Mouse (Mus musculus): Measurements from ENCODE around the gene Klhl29. TPM values are rescaled to one million over a fixed set of nuclear protein-coding genes. Genes with fewer than 3 reads are reported as not detected.

Gene Klhl29
- polyA plus RNA-seq, 1 experiment from 2014 or later = 2.9 TPM

DNA sequence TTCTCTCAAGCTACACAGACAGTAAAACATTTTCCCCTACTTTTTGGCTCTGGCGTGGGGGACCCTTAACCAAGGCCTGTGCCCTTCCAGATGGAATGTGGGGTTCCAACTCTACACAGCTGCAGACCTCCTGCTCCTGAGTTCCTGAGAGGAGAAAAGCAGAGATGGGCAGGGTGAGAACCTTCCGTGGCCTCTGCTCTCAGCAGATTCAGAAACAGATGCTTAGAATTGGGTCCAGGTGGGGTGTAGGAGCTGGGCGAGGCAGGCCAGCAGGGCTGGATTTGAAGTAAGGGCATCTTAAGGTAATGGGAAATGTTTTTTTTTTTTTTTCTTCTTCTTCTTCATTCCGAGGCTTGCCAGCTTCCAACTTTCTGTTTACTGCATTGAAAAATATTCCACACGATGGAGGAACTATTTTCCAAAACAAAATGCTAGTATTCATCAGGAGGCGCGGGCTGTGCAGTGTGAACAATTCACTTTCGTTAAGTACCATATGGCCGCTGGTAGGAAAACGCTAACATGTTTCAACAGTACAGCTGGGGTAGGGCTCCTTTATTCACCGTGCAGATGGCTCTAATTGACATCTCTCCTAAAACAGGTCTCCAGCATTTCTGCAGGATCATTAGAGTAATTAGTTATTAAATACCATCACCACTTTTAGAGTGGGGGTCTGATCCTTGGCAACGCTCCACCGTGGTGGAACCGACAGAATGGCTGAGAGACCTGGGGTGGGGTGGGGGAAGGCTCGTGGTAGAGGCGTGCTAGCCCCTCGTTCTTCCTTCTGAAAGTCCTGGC, 135.8 kb downstream of the Klhl29 start:
- peaks cover 51% of the 10 kb centered on the region for H3K4me1 ChIP-seq (replicated peaks)
- H3K4me3 ChIP-seq (replicated peaks) = no peak overlapping the region
- no peaks in the 10 kb centered on the region for H3K9me3 ChIP-seq
- H3K4me2 ChIP-seq = no peak overlapping the region
- 24% methylated on average over 17 of the region's 17 CpGs for WGBS
- H3K27ac ChIP-seq = peak overlapping the region; percentile 69
- no peak for ATAC-seq (ENCODE audit: insufficient number of reproducible peaks, insufficient read depth, low FRiP score, low TSS enrichment, low read depth)
- H3K36me3 ChIP-seq = no peaks in the 10 kb centered on the region
- H3K27me3 ChIP-seq = no peaks in the 10 kb centered on the region
- H3K9ac ChIP-seq (replicated peaks) = no peak overlapping the region

DNA sequence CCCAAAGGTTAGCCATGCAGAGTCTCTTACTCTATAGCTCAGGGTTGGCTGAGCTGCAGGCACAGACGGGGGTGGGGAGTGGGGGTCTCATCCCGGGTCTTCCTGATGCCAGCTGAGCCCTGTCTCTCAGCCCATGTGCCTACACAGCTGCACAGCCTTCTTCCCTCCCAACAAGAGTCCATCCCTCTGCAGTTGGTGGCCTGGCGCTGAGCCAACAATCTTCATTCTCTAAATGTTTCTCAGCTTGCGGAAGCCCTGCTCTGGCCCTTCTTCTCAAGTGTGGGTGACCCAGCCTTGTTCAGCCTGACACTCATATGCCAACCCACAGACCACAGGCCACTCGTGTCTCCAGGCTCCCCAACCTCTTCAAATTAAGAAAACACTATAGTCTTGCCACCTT, 138.4 kb downstream of the Klhl29 start:
- no peaks in the 10 kb centered on the region for H3K36me3 ChIP-seq

DNA sequence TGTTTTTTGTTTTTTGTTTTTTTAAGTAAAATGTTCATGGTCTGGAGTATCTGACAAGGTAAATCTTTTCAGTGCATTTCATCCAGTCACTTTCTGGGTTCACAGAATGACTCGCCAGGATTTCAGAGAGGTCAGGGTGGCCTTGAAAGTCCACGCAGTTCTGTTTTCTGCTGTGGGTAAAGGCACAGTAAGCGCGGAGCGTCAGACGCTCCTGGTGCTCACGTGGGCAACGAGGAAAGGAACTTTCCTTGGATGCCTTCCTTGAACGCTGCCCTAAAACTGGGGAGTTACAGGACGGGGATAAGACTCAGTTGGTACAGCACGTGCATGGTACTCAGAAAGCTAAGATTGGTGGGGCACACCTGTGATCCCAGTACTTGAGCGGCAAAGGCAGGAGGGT, 139.9 kb downstream of the Klhl29 start:
- no peak for ATAC-seq (ENCODE audit: insufficient number of reproducible peaks, insufficient read depth, low FRiP score, low TSS enrichment, low read depth)
- Histone ChIP-seq H3K9me3 (no peaks in the 10 kb centered on the region), H3K27me3 (no peaks in the 10 kb centered on the region), H3K36me3 (no peaks in the 10 kb centered on the region), H3K4me3 (replicated peaks) (no peak overlapping the region), H3K9ac (replicated peaks) (no peak overlapping the region), H3K4me2 (no peak overlapping the region), H3K4me1 (replicated peaks) (peaks cover 39% of the 10 kb centered on the region), H3K27ac (no peak overlapping the region)
- 88% methylated on average over 12 of the region's 12 CpGs for WGBS

More for the DNA sequence above, 138.4 kb downstream of the Klhl29 start:
- Histone ChIP-seq H3K9me3 (no peaks in the 10 kb centered on the region), H3K4me1 (replicated peaks) (peaks cover 41% of the 10 kb centered on the region), H3K27ac (no peak overlapping the region), H3K27me3 (no peaks in the 10 kb centered on the region), H3K4me3 (replicated peaks) (no peak overlapping the region), H3K9ac (replicated peaks) (no peak overlapping the region), H3K4me2 (no peak overlapping the region)
- ATAC-seq (ENCODE audit: insufficient number of reproducible peaks, insufficient read depth, low FRiP score, low TSS enrichment, low read depth) = peak; percentile 24; the same call in 1 of the 2 replicates
- 77% methylated on average over 5 of the region's 5 CpGs for WGBS

DNA sequence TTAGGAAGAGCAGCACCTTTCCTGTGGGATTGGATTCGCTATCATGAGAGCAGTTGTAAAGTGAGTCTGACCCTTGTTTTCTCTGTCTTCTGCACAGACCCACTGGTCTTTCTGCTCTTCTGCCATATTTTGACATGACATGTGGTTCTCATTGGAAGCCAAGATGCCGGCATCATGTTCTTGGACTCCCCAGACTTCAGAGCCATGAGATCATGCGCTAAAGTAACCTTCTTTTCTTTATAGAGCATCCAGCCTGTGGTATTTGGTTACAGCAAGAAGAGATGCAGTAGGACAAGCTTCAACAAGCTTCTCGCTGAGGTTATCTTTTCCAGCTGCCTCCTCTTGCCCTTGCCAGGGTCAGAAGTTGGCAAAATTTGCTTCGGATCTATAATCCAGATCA, 145.0 kb downstream of the Klhl29 start:
- Histone ChIP-seq H3K4me1 (replicated peaks) (peaks cover 18% of the 10 kb centered on the region), H3K4me2 (no peak overlapping the region), H3K27me3 (no peaks in the 10 kb centered on the region), H3K27ac (no peak overlapping the region), H3K9ac (replicated peaks) (no peak overlapping the region), H3K9me3 (no peaks in the 10 kb centered on the region), H3K4me3 (replicated peaks) (no peak overlapping the region), H3K36me3 (no peaks in the 10 kb centered on the region)
- no peak for ATAC-seq (ENCODE audit: insufficient number of reproducible peaks, insufficient read depth, low FRiP score, low TSS enrichment, low read depth)
- WGBS = 87% methylated on average over 5 of the region's 5 CpGs

DNA sequence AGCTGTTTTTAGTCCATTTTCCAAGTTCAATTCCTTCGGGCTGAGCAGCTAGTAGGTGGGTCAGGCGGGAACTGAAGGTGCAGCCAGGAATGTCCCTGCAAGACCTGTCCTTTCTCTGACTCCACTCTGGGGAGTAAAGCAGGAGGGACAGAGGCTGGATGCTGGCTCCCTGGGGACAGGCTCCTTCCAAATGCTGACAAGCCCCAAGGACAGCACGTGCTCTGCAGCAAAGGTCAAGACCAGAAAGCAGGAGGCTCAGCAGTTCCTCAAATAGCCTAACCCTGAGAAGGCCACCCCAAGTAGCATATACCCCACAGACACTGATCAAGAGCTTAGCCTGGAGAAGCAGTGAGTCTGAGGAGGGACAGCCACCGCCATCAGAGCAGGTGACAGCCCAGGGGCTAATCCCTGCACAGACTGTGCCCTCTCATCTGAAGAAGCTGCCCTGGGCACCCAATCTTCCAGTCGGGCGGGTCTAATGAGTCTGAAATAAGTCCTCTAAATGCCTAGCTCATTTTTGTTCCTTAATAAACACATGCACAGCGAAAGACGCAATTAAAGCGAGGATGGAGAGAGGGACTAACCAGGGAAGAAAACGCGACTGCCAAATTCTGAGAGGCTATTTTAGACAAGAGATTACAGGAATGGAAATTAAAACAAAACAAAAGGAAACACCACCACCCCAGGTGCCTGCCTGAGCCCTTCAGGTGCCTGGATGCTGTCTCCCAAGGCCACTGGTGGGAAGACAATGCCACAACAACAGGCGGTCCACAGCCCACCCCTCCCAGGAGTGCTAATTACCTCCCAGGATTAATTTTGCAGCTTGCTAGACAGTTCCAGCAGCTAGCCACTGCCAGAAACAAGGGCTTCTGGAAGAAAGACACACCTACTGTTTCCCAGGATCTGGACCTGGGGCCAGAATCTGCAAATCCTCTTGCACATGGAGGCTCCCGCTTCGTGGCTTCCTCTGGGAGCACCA, 148.5 kb downstream of the Klhl29 start:
- peak overlapping the region; percentile 35; the same call in 1 of the 2 replicates for H3K27ac ChIP-seq
- peaks cover 13% of the 10 kb centered on the region for H3K4me1 ChIP-seq (replicated peaks)
- no peaks in the 10 kb centered on the region for H3K9me3 ChIP-seq
- H3K9ac ChIP-seq (replicated peaks) = no peak overlapping the region
- H3K27me3 ChIP-seq = no peaks in the 10 kb centered on the region
- ATAC-seq (ENCODE audit: insufficient number of reproducible peaks, insufficient read depth, low FRiP score, low TSS enrichment, low read depth) = no peak
- WGBS = 50% methylated on average over 14 of the region's 14 CpGs
- H3K4me2 ChIP-seq = no peak overlapping the region
- H3K36me3 ChIP-seq = no peaks in the 10 kb centered on the region
- no peak overlapping the region for H3K4me3 ChIP-seq (replicated peaks)

DNA sequence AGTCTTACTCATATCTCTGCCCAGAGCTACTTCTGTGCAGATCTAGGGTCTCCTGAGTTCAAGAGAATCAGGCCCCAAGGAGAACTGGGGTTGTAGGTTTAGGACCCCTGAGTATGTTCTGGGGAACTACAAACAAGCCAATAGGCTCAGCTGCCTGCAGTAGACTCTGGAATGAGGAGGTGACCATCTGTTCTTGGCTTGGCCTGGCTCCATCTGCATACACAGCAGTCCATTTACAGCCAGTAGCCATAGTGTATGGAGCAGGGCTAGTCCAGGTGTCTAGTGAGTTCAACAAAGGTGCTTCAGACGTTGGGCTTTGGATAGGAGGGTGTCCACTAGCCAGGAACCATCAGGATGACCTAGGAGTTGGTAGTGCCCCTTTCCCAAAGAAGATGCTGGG, 151.9 kb downstream of the Klhl29 start:
- H3K27me3 ChIP-seq = no peaks in the 10 kb centered on the region
- WGBS = 52% methylated on average over 1 of the region's 1 CpGs
- no peak for ATAC-seq (ENCODE audit: insufficient number of reproducible peaks, insufficient read depth, low FRiP score, low TSS enrichment, low read depth)
- H3K4me2 ChIP-seq = no peak overlapping the region
- H3K36me3 ChIP-seq = no peaks in the 10 kb centered on the region
- H3K4me1 ChIP-seq (replicated peaks) = peaks cover 29% of the 10 kb centered on the region
- no peak overlapping the region for H3K4me3 ChIP-seq (replicated peaks)
- no peaks in the 10 kb centered on the region for H3K9me3 ChIP-seq
- no peak overlapping the region for H3K27ac ChIP-seq
- no peak overlapping the region for H3K9ac ChIP-seq (replicated peaks)

DNA sequence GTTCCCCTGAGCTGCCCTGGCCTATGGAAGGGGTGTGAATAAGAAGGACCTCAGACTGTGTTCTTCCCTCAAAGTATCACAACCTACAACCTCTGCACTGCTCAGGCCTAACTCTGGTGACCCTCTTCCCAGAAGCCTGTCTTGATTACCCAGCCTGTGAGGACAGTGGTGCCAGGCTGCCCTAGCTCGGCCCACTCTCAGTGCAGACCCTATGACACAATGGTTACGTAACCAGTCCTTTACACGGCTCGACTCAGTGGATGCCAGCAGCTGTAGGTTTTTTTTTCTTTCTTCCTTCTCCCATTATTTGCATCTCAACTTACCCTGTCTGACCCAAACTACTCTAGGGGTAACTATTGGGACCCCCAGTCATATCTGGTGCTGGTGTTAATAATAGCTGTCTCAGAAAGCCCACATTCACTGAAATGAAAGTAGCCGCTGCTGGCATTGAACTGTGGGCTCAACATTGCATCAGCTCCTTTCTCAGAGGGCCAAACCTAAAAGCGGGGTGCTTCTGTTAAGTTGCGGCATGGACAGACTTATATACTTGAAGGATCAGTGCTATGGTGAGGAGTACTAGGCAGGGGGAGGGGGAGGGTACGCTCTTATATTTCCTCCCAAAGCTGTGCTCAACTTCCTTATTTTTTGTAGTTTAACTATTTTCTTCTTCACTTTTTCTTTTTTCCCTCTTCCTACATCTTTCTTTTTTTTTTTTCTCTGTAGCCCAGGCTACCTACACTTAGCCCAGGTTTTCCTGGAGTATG, 152.9 kb downstream of the Klhl29 start:
- Histone ChIP-seq H3K36me3 (no peaks in the 10 kb centered on the region), H3K27me3 (no peaks in the 10 kb centered on the region), H3K9me3 (no peaks in the 10 kb centered on the region), H3K4me2 (no peak overlapping the region), H3K4me3 (replicated peaks) (no peak overlapping the region), H3K27ac (no peak overlapping the region), H3K9ac (replicated peaks) (no peak overlapping the region), H3K4me1 (replicated peaks) (peaks cover 26% of the 10 kb centered on the region)
- ATAC-seq (ENCODE audit: insufficient number of reproducible peaks, insufficient read depth, low FRiP score, low TSS enrichment, low read depth) = no peak
- WGBS = 96% methylated on average over 8 of the region's 8 CpGs

DNA sequence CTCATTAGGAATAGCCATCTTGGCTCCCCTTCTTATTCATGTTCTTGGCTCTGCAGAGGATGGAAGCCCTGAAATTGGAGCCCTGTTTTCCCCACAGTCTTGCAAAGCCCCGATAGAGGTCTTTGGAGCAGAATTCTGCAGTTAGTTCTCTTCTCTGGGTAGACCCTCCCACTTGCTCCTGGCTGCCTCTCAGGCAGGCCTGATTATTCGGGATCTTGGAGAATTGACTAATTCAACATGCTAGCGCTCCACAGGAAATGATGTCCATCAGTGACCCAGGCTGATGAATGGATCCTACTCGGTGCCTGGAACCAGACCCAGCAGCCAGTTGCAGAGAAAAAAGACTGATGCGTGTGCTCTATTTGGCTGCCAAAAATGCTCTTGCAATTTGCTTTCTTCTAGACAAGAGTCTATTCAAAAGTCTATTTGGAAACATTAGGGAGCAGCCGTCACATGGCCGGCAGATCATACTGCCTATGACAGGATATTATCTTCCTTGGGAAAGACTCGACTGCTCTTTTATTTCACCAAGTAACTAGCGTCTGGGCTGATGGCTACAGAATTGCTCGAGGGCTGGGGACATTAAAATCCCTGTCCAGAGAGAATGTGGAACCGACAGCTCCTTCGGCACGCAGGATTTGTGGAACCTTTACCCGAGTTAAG, 155.4 kb downstream of the Klhl29 start:
- Histone ChIP-seq H3K9me3 (no peaks in the 10 kb centered on the region), H3K4me3 (replicated peaks) (no peak overlapping the region), H3K4me2 (no peak overlapping the region), H3K9ac (replicated peaks) (no peak overlapping the region), H3K4me1 (replicated peaks) (peaks cover 27% of the 10 kb centered on the region), H3K36me3 (no peaks in the 10 kb centered on the region), H3K27me3 (no peaks in the 10 kb centered on the region), H3K27ac (no peak overlapping the region)
- WGBS = 70% methylated on average over 14 of the region's 14 CpGs
- ATAC-seq (ENCODE audit: insufficient number of reproducible peaks, insufficient read depth, low FRiP score, low TSS enrichment, low read depth) = no peak

DNA sequence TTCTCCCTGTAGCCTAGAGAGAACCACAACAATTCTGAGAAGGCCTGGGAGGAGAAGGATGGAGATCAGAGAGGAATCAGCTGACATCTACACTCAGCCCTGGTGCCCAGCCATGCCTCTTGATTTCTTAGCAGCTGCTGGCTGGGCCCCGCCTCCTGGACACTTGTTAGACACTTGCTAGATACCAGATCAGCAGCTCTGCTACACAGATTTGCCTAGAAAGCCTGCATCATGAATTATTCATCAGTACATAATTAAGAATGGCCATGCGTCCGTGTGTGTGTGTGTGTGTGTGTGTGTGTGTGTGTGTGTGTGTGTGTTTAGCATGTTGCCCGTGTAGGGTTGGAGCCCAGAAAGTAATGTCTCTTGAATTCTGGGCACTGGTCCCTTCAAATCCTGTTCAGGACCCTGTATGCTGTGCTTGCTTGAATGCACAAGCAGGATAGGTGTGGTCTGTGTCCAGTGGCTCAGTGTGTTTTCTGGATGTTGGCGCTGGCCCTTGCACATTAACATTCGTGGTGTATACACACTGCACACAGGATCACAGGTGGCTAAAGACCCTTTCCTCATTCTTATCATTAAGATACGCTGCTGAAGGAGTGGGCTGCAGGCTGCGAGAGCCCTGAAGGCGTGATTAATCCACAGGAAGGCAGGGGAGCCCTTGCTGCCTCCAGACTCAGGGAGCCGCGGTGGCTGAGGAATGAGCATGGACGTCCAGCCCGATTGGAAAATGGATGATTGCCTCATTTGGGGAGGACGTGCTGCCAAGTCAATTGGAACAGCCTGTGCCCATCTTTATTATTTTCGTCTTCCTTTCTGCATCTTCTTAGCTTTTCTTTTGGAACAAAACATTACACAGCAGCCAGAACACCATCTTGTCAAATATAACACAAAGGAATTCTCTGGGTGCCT, 159.4 kb downstream of the Klhl29 start:
- Histone ChIP-seq H3K9ac (replicated peaks) (no peak overlapping the region), H3K27me3 (no peaks in the 10 kb centered on the region), H3K4me3 (replicated peaks) (no peak overlapping the region), H3K36me3 (no peaks in the 10 kb centered on the region), H3K27ac (no peak overlapping the region), H3K4me1 (replicated peaks) (peaks cover 45% of the 10 kb centered on the region), H3K4me2 (no peak overlapping the region), H3K9me3 (no peaks in the 10 kb centered on the region)
- no peak for ATAC-seq (ENCODE audit: insufficient number of reproducible peaks, insufficient read depth, low FRiP score, low TSS enrichment, low read depth)
- 58% methylated on average over 15 of the region's 15 CpGs for WGBS

DNA sequence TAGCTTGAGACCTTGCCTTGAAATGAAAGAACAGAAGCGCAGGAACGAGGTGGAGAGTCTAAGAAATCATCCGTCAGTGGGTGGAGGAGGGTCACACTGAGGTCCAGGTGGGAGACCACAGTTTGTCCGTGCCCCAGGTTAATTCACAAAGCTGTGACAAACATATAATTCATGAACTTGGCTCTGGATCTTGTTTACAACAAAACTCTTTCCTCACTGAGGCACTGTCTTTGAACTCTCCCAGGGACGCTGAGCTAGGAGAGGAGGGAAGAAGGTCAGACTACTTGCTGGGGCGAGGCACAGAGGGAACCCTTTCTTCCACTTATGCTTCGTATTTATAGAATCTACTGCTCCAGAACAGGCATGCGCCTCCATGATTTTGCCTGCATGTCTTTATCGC, 161.2 kb downstream of the Klhl29 start:
- WGBS = 72% methylated on average over 9 of the region's 9 CpGs
- Histone ChIP-seq H3K27me3 (no peaks in the 10 kb centered on the region), H3K4me3 (replicated peaks) (no peak overlapping the region), H3K4me2 (no peak overlapping the region), H3K36me3 (peaks cover 4% of the 10 kb centered on the region; the same call in 1 of the 2 replicates), H3K9me3 (no peaks in the 10 kb centered on the region), H3K9ac (replicated peaks) (no peak overlapping the region), H3K27ac (peak overlapping the region; percentile 47; the same call in 1 of the 2 replicates), H3K4me1 (replicated peaks) (peaks cover 46% of the 10 kb centered on the region)
- ATAC-seq (ENCODE audit: insufficient number of reproducible peaks, insufficient read depth, low FRiP score, low TSS enrichment, low read depth) = no peak

Measured in limb, embryonic 12.5 days (tissue).